8 mouse cellular contexts compared by ENCODE assay signal in genomic region chr8:84773833-84774232, GRCm38 (mm10). TPM values are rescaled to one million over a fixed set of nuclear protein-coding genes. Genes with fewer than 3 reads are reported as not detected.
DNase-seq lines count a peak whose midpoint lies in the region; ATAC-seq and TF ChIP-seq lines count a peak whose summit lies in the region.

No protein-coding gene starts in this region.

- ATAC-seq in frontal cortex, adult (ENCODE audit: low TSS enrichment): peak; percentile 66
- peak; percentile 63 for ATAC-seq in intestine, embryonic 14.5 days (replicated peaks; ENCODE audit: low FRiP score, low TSS enrichment, low read depth)
- ATAC-seq in midbrain, embryonic 11.5 days (ENCODE audit: low FRiP score): peak; percentile 50; the same call in 1 of the 2 replicates
- peak; percentile 84 for ATAC-seq in stomach, postnatal 0 days (ENCODE audit: low FRiP score, low TSS enrichment)

- intact Hi-C loops in gastrocnemius, postnatal 14 days (cut with DNase I; ENCODE audit: low total_unique reads): no loop called here
- intact Hi-C loops in left cerebral cortex, postnatal 25 days (cut with DNase I): loop anchor here (2.0 kb wide), 1 partner anchor 21 kb away; no protein-coding TSS in a partner anchor

- no peak for TF ChIP-seq CTCF in stomach, postnatal 0 days (IDR thresholded peaks at IDR 0.05; ENCODE audit: low read depth)

- DNase-seq in frontal cortex, postnatal 25 days (ENCODE audit: low spot score in 2 of 2): no peak
- peak; percentile 91 to 92 for DNase-seq in cerebellum, postnatal 14 days
- peak; percentile 90 for DNase-seq in gastrocnemius, postnatal 14 days
- DNase-seq in intestine, embryonic 14.5 days (ENCODE audit: low spot score): peak; percentile 80
- peak; percentile 74 to 94 for DNase-seq in left cerebral cortex, postnatal 25 days (ENCODE audit: low spot score in 2 of 2)
- DNase-seq in midbrain, embryonic 11.5 days (ENCODE audit: low spot score, missing footprints): no peak
- DNase-seq in stomach, postnatal 0 days (ENCODE audit: low spot score): peak; percentile 81

- H3K27ac ChIP-seq in intestine, embryonic 14.5 days (ENCODE audit: low read depth): no peak overlapping the region
- H3K27ac ChIP-seq in midbrain, embryonic 11.5 days (ENCODE audit: low read depth, low read length): no peak overlapping the region
- peak overlapping the region; percentile 92 for H3K27ac ChIP-seq in stomach, postnatal 0 days (replicated peaks)

- TF ChIP-seq EP300 in stomach, postnatal 0 days (optimal IDR thresholded peaks at IDR 0.05): no peak

- peak overlapping the region; percentile 18; the same call in 1 of the 2 replicates for H3K4me3 ChIP-seq in intestine, embryonic 14.5 days (ENCODE audit: low read depth, low read length)
- no peak overlapping the region for H3K4me3 ChIP-seq in midbrain, embryonic 11.5 days (ENCODE audit: low read depth, low read length)
- peak overlapping the region; percentile 32 for H3K4me3 ChIP-seq in stomach, postnatal 0 days (ENCODE audit: low read depth, low read length)

- no peaks in the 10 kb centered on the region for H3K9me3 ChIP-seq in intestine, embryonic 14.5 days (ENCODE audit: control insufficient read depth, low read length)
- no peaks in the 10 kb centered on the region for H3K9me3 ChIP-seq in midbrain, embryonic 11.5 days (ENCODE audit: control insufficient read depth, low read length)
- H3K9me3 ChIP-seq in stomach, postnatal 0 days (ENCODE audit: control insufficient read depth, low read length): no peaks in the 10 kb centered on the region

- peak overlapping the region; percentile 46 for H3K4me2 ChIP-seq in intestine, embryonic 14.5 days (ENCODE audit: low read length)
- H3K4me2 ChIP-seq in midbrain, embryonic 11.5 days: no peak overlapping the region; the same call in 1 of the 2 replicates
- H3K4me2 ChIP-seq in stomach, postnatal 0 days (replicated peaks; ENCODE audit: low read depth): peak overlapping the region; percentile 55

- H3K9ac ChIP-seq in intestine, embryonic 14.5 days (ENCODE audit: low read length): no peak overlapping the region
- no peak overlapping the region for H3K9ac ChIP-seq in midbrain, embryonic 11.5 days (ENCODE audit: low read length)
- peak overlapping the region; percentile 52; the same call in 1 of the 2 replicates for H3K9ac ChIP-seq in stomach, postnatal 0 days (ENCODE audit: low read length)

- H3K27me3 ChIP-seq in intestine, embryonic 14.5 days (replicated peaks; ENCODE audit: control insufficient read depth, insufficient read depth, low read length): peaks cover 91% of the 10 kb centered on the region
- H3K27me3 ChIP-seq in midbrain, embryonic 11.5 days (ENCODE audit: control insufficient read depth, insufficient read depth, low read length): peaks cover 100% of the 10 kb centered on the region
- no peaks in the 10 kb centered on the region for H3K27me3 ChIP-seq in stomach, postnatal 0 days (ENCODE audit: control insufficient read depth, insufficient read depth, low read length)

- peaks cover 19% of the 10 kb centered on the region for H3K4me1 ChIP-seq in intestine, embryonic 14.5 days (replicated peaks; ENCODE audit: control insufficient read depth, insufficient read depth, low read length)
- H3K4me1 ChIP-seq in midbrain, embryonic 11.5 days (ENCODE audit: control insufficient read depth, insufficient read depth, low read length): peaks cover 4% of the 10 kb centered on the region; the same call in 1 of the 2 replicates
- peaks cover 20% of the 10 kb centered on the region for H3K4me1 ChIP-seq in stomach, postnatal 0 days (replicated peaks; ENCODE audit: control insufficient read depth, insufficient read depth)

- WGBS in intestine, embryonic 14.5 days: under 1% methylated on average over 19 of the region's 19 CpGs
- 0% methylated on average over 18 of the region's 19 CpGs for WGBS in midbrain, embryonic 11.5 days
- 3% methylated on average over 19 of the region's 19 CpGs for WGBS in stomach, postnatal 0 days

- H3K36me3 ChIP-seq in intestine, embryonic 14.5 days (ENCODE audit: control insufficient read depth, insufficient read depth, low read length): no peaks in the 10 kb centered on the region
- H3K36me3 ChIP-seq in midbrain, embryonic 11.5 days (ENCODE audit: control insufficient read depth, insufficient read depth, low read length): no peaks in the 10 kb centered on the region
- no peaks in the 10 kb centered on the region for H3K36me3 ChIP-seq in stomach, postnatal 0 days (ENCODE audit: control insufficient read depth, insufficient read depth, low read length)

RNA-seq across cellular contexts. Expression of gene Nfix, which starts 26.3 kb away (rescaled TPM):
- 100 to 1,000 TPM; 531 to 566 TPM for total RNA-seq in gastrocnemius, postnatal 14 days (2021)
- polyA plus RNA-seq in intestine, embryonic 14.5 days (2014; fragmentation: Nextera tagmentation; extraction: Ambion mirVana): 12.8 and 14.4 TPM in 2 replicates
- total RNA-seq in left cerebral cortex, postnatal 25 days (2021): 100 to 1,000 TPM; 273 to 322 TPM
- 2.2 and 2.5 TPM in 2 replicates for polyA plus RNA-seq in midbrain, embryonic 11.5 days (2014; fragmentation: Nextera tagmentation; extraction: Ambion mirVana)
- 36.5 and 36.6 TPM in 2 replicates for polyA plus RNA-seq in stomach, postnatal 0 days (2015; fragmentation: Nextera tagmentation; extraction: Ambion mirVana)

RNA-seq across cellular contexts. Expression of gene Dand5, which starts 48.8 kb away (rescaled TPM):
- 1 to 10 TPM; 6.0 to 7.2 TPM for total RNA-seq in gastrocnemius, postnatal 14 days (2021)
- polyA plus RNA-seq in intestine, embryonic 14.5 days (2014; fragmentation: Nextera tagmentation; extraction: Ambion mirVana): 5.2 and 5.4 TPM in 2 replicates
- total RNA-seq in left cerebral cortex, postnatal 25 days (2021): 1 to 10 TPM; 8.3 to 9.5 TPM
- 3.9 and 4.6 TPM in 2 replicates for polyA plus RNA-seq in midbrain, embryonic 11.5 days (2014; fragmentation: Nextera tagmentation; extraction: Ambion mirVana)
- 3.3 TPM in 2 replicates for polyA plus RNA-seq in stomach, postnatal 0 days (2015; fragmentation: Nextera tagmentation; extraction: Ambion mirVana)

RNA-seq across cellular contexts. Expression of gene G430095P16Rik, which starts 51.0 kb away (rescaled TPM):
- 1 to 10 TPM in 1 of 2 experiments, under 1 TPM in 1; 0.66 to 1.1 TPM for total RNA-seq in gastrocnemius, postnatal 14 days (2021)
- 3.3 and 4.1 TPM in 2 replicates for polyA plus RNA-seq in intestine, embryonic 14.5 days (2014; fragmentation: Nextera tagmentation; extraction: Ambion mirVana)
- under 1 TPM in 1 of 2 experiments, not detected in 1; 0.71 TPM for total RNA-seq in left cerebral cortex, postnatal 25 days (2021)
- 1.6 and 1.9 TPM in 2 replicates for polyA plus RNA-seq in midbrain, embryonic 11.5 days (2014; fragmentation: Nextera tagmentation; extraction: Ambion mirVana)
- 1.7 and 2.0 TPM in 2 replicates for polyA plus RNA-seq in stomach, postnatal 0 days (2015; fragmentation: Nextera tagmentation; extraction: Ambion mirVana)

RNA-seq across cellular contexts. Expression of gene Gadd45gip1, which starts 57.5 kb away (rescaled TPM):
- total RNA-seq in gastrocnemius, postnatal 14 days (2021): 10 to 100 TPM; 28.4 to 28.8 TPM
- 57.8 and 60.8 TPM in 2 replicates for polyA plus RNA-seq in intestine, embryonic 14.5 days (2014; fragmentation: Nextera tagmentation; extraction: Ambion mirVana)
- 10 to 100 TPM; 23.4 to 24.7 TPM for total RNA-seq in left cerebral cortex, postnatal 25 days (2021)
- 37.3 and 37.8 TPM in 2 replicates for polyA plus RNA-seq in midbrain, embryonic 11.5 days (2014; fragmentation: Nextera tagmentation; extraction: Ambion mirVana)
- 38.5 and 39.3 TPM in 2 replicates for polyA plus RNA-seq in stomach, postnatal 0 days (2015; fragmentation: Nextera tagmentation; extraction: Ambion mirVana)

Comparison
In these comparisons a context has a peak if more than half of its experiments do, and no peak if none do; other contexts are left out.
1. DNase-seq: peak in cerebellum, postnatal 14 days (2 of 2), gastrocnemius, postnatal 14 days (single experiment), intestine, embryonic 14.5 days (single experiment), left cerebral cortex, postnatal 25 days (2 of 2) and stomach, postnatal 0 days (single experiment); none in frontal cortex, postnatal 25 days (0 of 2) and midbrain, embryonic 11.5 days (single experiment).
2. Peak in every context shown above with its lines, with median percentiles within 50 percentile points of each other: ATAC-seq.